Mouse (Mus musculus): Measurements from ENCODE around the gene Mrpl37. TPM values are rescaled to one million over a fixed set of nuclear protein-coding genes. Genes with fewer than 3 reads are reported as not detected.
A peak's percentile ranks its signal among the peaks of the same experiment; 100 is the strongest.

Gene Mrpl37
- polyA plus RNA-seq, 1 experiment: 74.4 TPM

DNA sequence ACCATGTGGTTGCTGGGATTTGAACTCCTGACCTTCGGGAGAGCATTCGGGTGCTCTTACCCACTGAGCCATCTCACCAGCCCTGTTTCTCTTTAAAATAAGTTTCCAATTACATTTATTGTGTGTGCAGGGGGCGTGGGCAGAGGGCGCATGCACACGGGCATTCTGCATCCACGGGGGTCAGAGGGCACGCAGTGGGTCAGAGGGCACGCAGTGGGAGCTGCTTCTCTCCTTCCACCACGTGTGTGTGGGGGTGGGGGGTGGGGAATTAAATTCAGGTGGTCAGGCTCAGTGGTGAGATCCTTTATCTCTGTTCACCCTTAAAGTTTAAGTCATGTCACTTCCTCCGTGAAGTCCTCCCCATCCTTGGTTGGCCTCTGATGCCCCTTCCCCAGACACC is 31.7 kb upstream of the Mrpl37 start:
- TF ChIP-seq POLR2A (IDR thresholded peaks at IDR 0.05; ENCODE audit: control insufficient read depth, low read depth, low read length): no peak
- TF ChIP-seq CTCF (IDR thresholded peaks at IDR 0.05; ENCODE audit: control insufficient read depth, insufficient read depth, insufficient replicate concordance, low read depth, low read length): no peak
- Histone ChIP-seq H3K4me1 (ENCODE audit: control insufficient read depth, insufficient read depth, low read length) (peaks cover 7% of the 10 kb centered on the region), H3K27me3 (ENCODE audit: control insufficient read depth, insufficient read depth, low read length) (no peaks in the 10 kb centered on the region), H3K36me3 (ENCODE audit: control insufficient read depth, insufficient read depth, low read length) (no peaks in the 10 kb centered on the region), H3K4me3 (ENCODE audit: control insufficient read depth, low read depth, low read length) (no peak overlapping the region), H3K27ac (ENCODE audit: control insufficient read depth, insufficient read depth, low read depth, low read length) (no peak overlapping the region)

DNA sequence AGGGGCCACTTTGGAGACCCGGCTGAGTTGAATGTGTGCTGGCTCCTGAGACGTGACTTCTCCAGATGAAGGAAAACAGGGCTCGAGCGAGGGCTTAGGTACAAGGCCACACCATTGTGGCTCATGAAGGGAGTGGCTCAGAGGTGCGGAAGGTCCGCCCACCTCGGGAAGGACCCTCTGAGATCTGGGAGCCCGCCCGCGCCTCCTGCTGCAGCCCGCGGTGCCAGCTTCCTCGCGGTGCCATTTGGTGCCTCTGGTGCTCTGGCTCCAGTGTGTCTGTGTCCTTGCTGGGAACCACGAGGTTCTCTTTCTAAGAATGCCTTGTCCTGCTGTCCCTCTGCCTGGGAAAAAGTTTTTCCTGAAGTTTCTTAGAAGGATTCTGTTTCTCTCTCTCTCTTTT is 31.2 kb upstream of the Mrpl37 start:
- Histone ChIP-seq H3K4me3 (ENCODE audit: control insufficient read depth, low read depth, low read length) (no peak overlapping the region), H3K27ac (ENCODE audit: control insufficient read depth, insufficient read depth, low read depth, low read length) (no peak overlapping the region), H3K27me3 (ENCODE audit: control insufficient read depth, insufficient read depth, low read length) (no peaks in the 10 kb centered on the region), H3K36me3 (ENCODE audit: control insufficient read depth, insufficient read depth, low read length) (no peaks in the 10 kb centered on the region), H3K4me1 (ENCODE audit: control insufficient read depth, insufficient read depth, low read length) (peaks cover 7% of the 10 kb centered on the region)
- no peak for TF ChIP-seq CTCF (IDR thresholded peaks at IDR 0.05; ENCODE audit: control insufficient read depth, insufficient read depth, insufficient replicate concordance, low read depth, low read length)
- TF ChIP-seq POLR2A (IDR thresholded peaks at IDR 0.05; ENCODE audit: control insufficient read depth, low read depth, low read length): no peak

DNA sequence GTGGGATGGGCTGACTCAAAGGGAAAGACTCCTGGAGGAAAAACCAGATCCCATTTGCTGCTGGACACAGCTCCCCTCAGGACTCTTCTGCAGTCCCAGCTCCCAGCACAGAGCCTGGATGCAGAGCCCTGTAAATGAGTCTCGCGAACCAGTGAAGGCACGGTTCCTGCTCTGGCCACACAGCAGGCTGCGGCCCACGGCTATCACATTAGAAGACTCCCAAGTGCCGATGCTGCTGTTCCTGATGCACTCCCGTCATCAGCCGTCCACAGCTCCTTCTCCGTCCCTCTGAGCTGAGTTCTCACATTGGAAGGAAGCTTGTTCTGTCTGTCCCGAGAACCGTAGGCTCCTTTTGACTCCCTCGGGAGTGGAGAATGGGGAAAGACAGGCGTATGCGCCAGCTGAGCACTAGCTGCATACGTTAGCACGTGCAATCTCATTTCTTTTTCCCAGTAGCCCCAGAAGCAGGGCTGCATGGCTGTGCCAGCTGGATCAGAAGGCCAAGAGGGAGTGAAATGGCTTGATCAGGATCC is 30.2 kb upstream of the Mrpl37 start, which contains the start of gene Cdcp2:
Gene Cdcp2, plus strand, starts transcription at position 51 of the 533 bp plus-strand sequence.
- no peaks in the 10 kb centered on the region for H3K27me3 ChIP-seq (ENCODE audit: control insufficient read depth, insufficient read depth, low read length)
- H3K27ac ChIP-seq (ENCODE audit: control insufficient read depth, insufficient read depth, low read depth, low read length): no peak within 1 kb of the TSS
- peaks cover 7% of the 10 kb centered on the region for H3K4me1 ChIP-seq (ENCODE audit: control insufficient read depth, insufficient read depth, low read length)
- H3K36me3 ChIP-seq (ENCODE audit: control insufficient read depth, insufficient read depth, low read length): no peaks in the 10 kb centered on the region
- TF ChIP-seq CTCF (IDR thresholded peaks at IDR 0.05; ENCODE audit: control insufficient read depth, insufficient read depth, insufficient replicate concordance, low read depth, low read length) (no peak), POLR2A (IDR thresholded peaks at IDR 0.05; ENCODE audit: control insufficient read depth, low read depth, low read length) (no peak)
- H3K4me3 ChIP-seq (ENCODE audit: control insufficient read depth, low read depth, low read length): no peak within 1 kb of the TSS

DNA sequence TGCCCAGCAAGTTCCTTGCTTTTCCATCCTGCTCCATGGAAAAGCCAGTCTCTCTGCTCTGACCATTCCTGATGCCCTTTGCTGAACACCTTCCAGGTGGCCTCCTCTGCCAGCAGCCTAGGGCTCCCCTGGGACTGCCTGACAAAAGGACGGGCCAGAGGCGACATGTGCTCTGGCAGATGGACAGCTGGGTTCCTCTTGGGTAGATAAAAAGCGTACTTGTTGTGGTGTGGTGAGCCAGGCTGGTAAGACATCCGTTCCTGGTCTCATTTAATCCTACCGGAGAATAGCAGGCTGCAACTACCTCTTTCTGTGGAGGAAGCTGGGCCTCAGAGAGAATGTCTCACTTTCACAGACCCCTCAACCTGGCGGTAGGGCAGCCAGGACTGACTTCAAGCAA is 29.4 kb upstream of the Mrpl37 start:
- Histone ChIP-seq H3K27me3 (ENCODE audit: control insufficient read depth, insufficient read depth, low read length) (no peaks in the 10 kb centered on the region), H3K27ac (ENCODE audit: control insufficient read depth, insufficient read depth, low read depth, low read length) (no peak overlapping the region), H3K36me3 (ENCODE audit: control insufficient read depth, insufficient read depth, low read length) (no peaks in the 10 kb centered on the region), H3K4me3 (ENCODE audit: control insufficient read depth, low read depth, low read length) (no peak overlapping the region), H3K4me1 (ENCODE audit: control insufficient read depth, insufficient read depth, low read length) (peaks cover 7% of the 10 kb centered on the region)
- TF ChIP-seq POLR2A (IDR thresholded peaks at IDR 0.05; ENCODE audit: control insufficient read depth, low read depth, low read length) (no peak), CTCF (IDR thresholded peaks at IDR 0.05; ENCODE audit: control insufficient read depth, insufficient read depth, insufficient replicate concordance, low read depth, low read length) (no peak)

DNA sequence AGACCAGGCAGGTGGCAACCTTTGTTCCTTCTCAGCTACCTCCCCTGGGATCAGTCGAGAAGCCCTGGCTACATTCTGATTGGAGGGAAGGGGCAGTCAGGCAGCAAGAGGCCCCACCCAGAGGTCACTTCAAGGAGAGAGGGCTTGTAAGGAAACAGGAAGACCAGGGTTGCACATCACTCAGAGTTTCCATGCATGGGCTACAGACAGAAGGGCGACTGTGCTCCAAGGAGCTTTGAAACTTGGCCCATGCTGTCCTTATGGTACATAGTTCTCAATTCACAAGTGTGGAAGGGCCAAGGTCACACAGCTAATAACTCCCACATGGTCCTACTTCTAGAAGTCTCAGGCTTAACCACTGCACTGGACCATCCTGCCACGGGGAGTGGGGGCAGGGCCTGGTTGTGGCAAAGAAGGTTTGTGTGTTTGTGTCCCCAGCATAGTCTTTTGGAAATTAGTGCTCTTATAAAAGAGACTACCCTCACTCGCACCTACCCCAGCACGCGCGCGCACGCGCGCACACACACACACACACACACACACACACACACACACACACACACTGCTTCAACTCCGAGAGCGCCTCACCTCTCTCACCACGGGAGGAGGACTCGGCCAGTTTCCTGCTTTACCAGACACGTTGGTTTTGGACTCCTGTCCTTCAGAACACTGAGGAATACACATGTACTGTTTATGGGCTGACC is 28.0 kb upstream of the Mrpl37 start:
- peaks cover 7% of the 10 kb centered on the region for H3K4me1 ChIP-seq (ENCODE audit: control insufficient read depth, insufficient read depth, low read length)
- no peak overlapping the region for H3K4me3 ChIP-seq (ENCODE audit: control insufficient read depth, low read depth, low read length)
- H3K36me3 ChIP-seq (ENCODE audit: control insufficient read depth, insufficient read depth, low read length): no peaks in the 10 kb centered on the region
- no peaks in the 10 kb centered on the region for H3K27me3 ChIP-seq (ENCODE audit: control insufficient read depth, insufficient read depth, low read length)
- no peak for TF ChIP-seq CTCF (IDR thresholded peaks at IDR 0.05; ENCODE audit: control insufficient read depth, insufficient read depth, insufficient replicate concordance, low read depth, low read length)
- TF ChIP-seq POLR2A (IDR thresholded peaks at IDR 0.05; ENCODE audit: control insufficient read depth, low read depth, low read length): no peak
- H3K27ac ChIP-seq (ENCODE audit: control insufficient read depth, insufficient read depth, low read depth, low read length): no peak overlapping the region

DNA sequence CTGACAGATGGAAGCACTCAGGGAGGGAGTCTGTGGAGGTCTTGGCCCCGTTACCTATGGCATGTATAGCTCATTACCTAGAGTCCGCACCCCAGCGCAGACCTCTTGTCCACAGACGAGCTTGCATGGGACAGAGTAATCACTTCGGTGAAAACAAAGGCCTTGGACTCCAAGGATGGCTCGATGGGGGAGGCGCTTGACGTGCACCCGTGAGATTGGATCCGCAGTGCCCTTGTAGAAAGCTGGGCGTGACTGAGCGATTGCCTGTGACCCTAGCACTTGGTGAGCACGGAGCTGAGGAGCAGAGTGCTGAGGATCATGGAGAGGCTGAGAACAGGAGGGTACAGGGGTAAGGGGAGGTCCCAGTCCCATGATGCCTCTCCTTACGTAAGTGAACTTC is 25.0 kb upstream of the Mrpl37 start:
- H3K4me1 ChIP-seq (ENCODE audit: control insufficient read depth, insufficient read depth, low read length): no peaks in the 10 kb centered on the region
- no peak overlapping the region for H3K4me3 ChIP-seq (ENCODE audit: control insufficient read depth, low read depth, low read length)
- H3K27ac ChIP-seq (ENCODE audit: control insufficient read depth, insufficient read depth, low read depth, low read length): 0 out of 2 replicates have a peak overlapping the region, but pooled peaks have one; percentile 36
- no peaks in the 10 kb centered on the region for H3K27me3 ChIP-seq (ENCODE audit: control insufficient read depth, insufficient read depth, low read length)
- no peaks in the 10 kb centered on the region for H3K36me3 ChIP-seq (ENCODE audit: control insufficient read depth, insufficient read depth, low read length)
- no peak for TF ChIP-seq CTCF (IDR thresholded peaks at IDR 0.05; ENCODE audit: control insufficient read depth, insufficient read depth, insufficient replicate concordance, low read depth, low read length)

DNA sequence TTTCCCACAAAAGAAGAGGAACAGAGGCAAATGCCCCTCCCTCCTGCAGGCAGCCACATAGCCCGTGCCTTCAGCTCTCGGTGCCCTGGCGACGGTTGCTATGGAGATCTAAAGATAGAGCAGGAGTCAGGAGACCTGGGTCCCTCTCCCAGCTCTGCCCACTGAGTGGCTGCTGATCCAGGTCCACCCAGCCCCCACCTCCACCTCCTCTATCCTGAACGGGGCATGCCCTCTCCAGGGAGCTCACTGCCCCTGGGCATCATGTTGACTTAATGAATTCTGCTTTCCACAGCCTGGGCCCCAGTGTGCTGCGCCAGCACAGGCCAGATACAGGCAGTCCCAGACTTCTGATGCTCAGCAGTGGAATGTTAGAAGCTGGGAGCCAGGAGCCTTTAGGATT is 18.2 kb upstream of the Mrpl37 start:
- H3K4me1 ChIP-seq (ENCODE audit: control insufficient read depth, insufficient read depth, low read length): peaks cover 3% of the 10 kb centered on the region
- H3K4me3 ChIP-seq (ENCODE audit: control insufficient read depth, low read depth, low read length): peak overlapping the region; percentile 35
- TF ChIP-seq CTCF (IDR thresholded peaks at IDR 0.05; ENCODE audit: control insufficient read depth, insufficient read depth, insufficient replicate concordance, low read depth, low read length) (no peak), POLR2A (IDR thresholded peaks at IDR 0.05; ENCODE audit: control insufficient read depth, low read depth, low read length) (no peak)

More for the DNA sequence above, 18.2 kb upstream of the Mrpl37 start:
- no peak overlapping the region for H3K27ac ChIP-seq (ENCODE audit: control insufficient read depth, insufficient read depth, low read depth, low read length)
- no peaks in the 10 kb centered on the region for H3K27me3 ChIP-seq (ENCODE audit: control insufficient read depth, insufficient read depth, low read length)
- H3K36me3 ChIP-seq (ENCODE audit: control insufficient read depth, insufficient read depth, low read length): no peaks in the 10 kb centered on the region
